Mouse (Mus musculus): ENCODE measurements around the gene Tmtc1.

The Tmtc1 gene

GRCm38 (mm10) chr6:148371223-148371622, 73.0 kb downstream of the Tmtc1 start:
- DNase-seq (ENCODE audit: low spot score): no peak

GRCm38 (mm10) chr6:148367094-148367539, 77.1 kb downstream of the Tmtc1 start:
- peak; percentile 29 for DNase-seq (ENCODE audit: low spot score)

GRCm38 (mm10) chr6:148366629-148367028, 77.6 kb downstream of the Tmtc1 start:
- no peak for DNase-seq (ENCODE audit: low spot score)

- DNase-seq (ENCODE audit: low spot score): no peak
Measured at GRCm38 (mm10) chr6:148363162-148363561, 81.0 kb downstream of the Tmtc1 start.

GRCm38 (mm10) chr6:148362475-148362874, 81.7 kb downstream of the Tmtc1 start:
- no peak for DNase-seq (ENCODE audit: low spot score)

- DNase-seq (ENCODE audit: low spot score): no peak
Measured at GRCm38 (mm10) chr6:148359348-148359905, 84.8 kb downstream of the Tmtc1 start.

- peak; percentile 23 for DNase-seq (ENCODE audit: low spot score)
Measured at GRCm38 (mm10) chr6:148358580-148359246, 85.5 kb downstream of the Tmtc1 start.

- no peak for DNase-seq (ENCODE audit: low spot score)
Measured at GRCm38 (mm10) chr6:148356141-148356540, 88.0 kb downstream of the Tmtc1 start.

- peak; percentile 84 for DNase-seq (ENCODE audit: low spot score)
Measured at GRCm38 (mm10) chr6:148354509-148355474, 89.4 kb downstream of the Tmtc1 start.

GRCm38 (mm10) chr6:148354151-148354508, 90.1 kb downstream of the Tmtc1 start:
- DNase-seq (ENCODE audit: low spot score): no peak

GRCm38 (mm10) chr6:148345001-148345400, 99.2 kb downstream of the Tmtc1 start:
- DNase-seq (ENCODE audit: low spot score): no peak

GRCm38 (mm10) chr6:148342191-148342590, 102.0 kb downstream of the Tmtc1 start:
- DNase-seq (ENCODE audit: low spot score): no peak

GRCm38 (mm10) chr6:148341765-148342164, 102.4 kb downstream of the Tmtc1 start:
- DNase-seq (ENCODE audit: low spot score): no peak

- DNase-seq (ENCODE audit: low spot score): no peak
Measured at GRCm38 (mm10) chr6:148338326-148338957, 105.7 kb downstream of the Tmtc1 start.

- DNase-seq (ENCODE audit: low spot score): no peak
Measured at GRCm38 (mm10) chr6:148336290-148336955, 107.8 kb downstream of the Tmtc1 start.

- no peak for DNase-seq (ENCODE audit: low spot score)
Measured at GRCm38 (mm10) chr6:148331916-148332315, 112.3 kb downstream of the Tmtc1 start.

- DNase-seq (ENCODE audit: low spot score): no peak
Measured at GRCm38 (mm10) chr6:148329976-148330375, 114.2 kb downstream of the Tmtc1 start.

- no peak for DNase-seq (ENCODE audit: low spot score)
Measured at GRCm38 (mm10) chr6:148328928-148329327, 115.3 kb downstream of the Tmtc1 start.

- no peak for DNase-seq (ENCODE audit: low spot score)
Measured at GRCm38 (mm10) chr6:148328130-148328529, 116.1 kb downstream of the Tmtc1 start.

GRCm38 (mm10) chr6:148318736-148319135, 125.5 kb downstream of the Tmtc1 start:
- no peak for DNase-seq (ENCODE audit: low spot score)

GRCm38 (mm10) chr6:148315571-148316080, 128.6 kb downstream of the Tmtc1 start:
- no peak for DNase-seq (ENCODE audit: low spot score)
